Mouse (Mus musculus) kidney, postnatal 0 days (tissue): Measurements from ENCODE around the gene Unk. TPM values are rescaled to one million over a fixed set of nuclear protein-coding genes. Genes with fewer than 3 reads are reported as not detected.

Experiments used
- ATAC-seq: fragments of 200-750 bp; cut with Nextera tagmentation; replicated peaks from 2 replicates; pipeline ENCODE4 v1.8.0; 2017; ENCODE audit warnings: low read depth, moderate number of reproducible peaks, moderate TSS enrichment, moderate library complexity; ENCODE audit not compliant: low FRiP score
- DNase-seq: peaks from one replicate; pipeline ENCODE4 v3.0.0-alpha.2; 2016; ENCODE audit warnings: low spot score
- H3K27ac ChIP-seq: fragments of 300-500 bp; sonication (generic); 2 replicates; pipeline ENCODE4 v1.5.1; 2014; ENCODE audit warnings: mild to moderate bottlenecking
- H3K27me3 ChIP-seq: fragments of 300-500 bp; sonication (generic); 2 replicates; pipeline ENCODE4 v1.6.1; 2014; ENCODE audit warnings: low read length, mixed read lengths; ENCODE audit not compliant: insufficient read depth
- H3K36me3 ChIP-seq: fragments of 300-500 bp; sonication (generic); 2 replicates; pipeline ENCODE4 v1.6.1; 2014; ENCODE audit warnings: low read length, mixed read lengths; ENCODE audit not compliant: insufficient read depth
- H3K4me1 ChIP-seq: fragments of 300-500 bp; sonication (generic); replicated peaks from 2 replicates; pipeline ENCODE4 v1.6.1; 2014; ENCODE audit warnings: antibody characterized with exemption, low read length, mixed read lengths; ENCODE audit not compliant: insufficient read depth
- H3K4me2 ChIP-seq: fragments of 300-500 bp; sonication (generic); 2 replicates; pipeline ENCODE4 v1.6.1; 2014; ENCODE audit warnings: mild to moderate bottlenecking, low read length, moderate library complexity, mixed read lengths
- H3K4me3 ChIP-seq: fragments of 300-500 bp; sonication (generic); replicated peaks from 2 replicates; pipeline ENCODE4 v1.5.1; 2014; ENCODE audit warnings: low read depth, low read length
- H3K9ac ChIP-seq: fragments of 300-500 bp; sonication (generic); 2 replicates; pipeline ENCODE4 v1.6.1; 2014; ENCODE audit warnings: low read depth, low read length
- H3K9me3 ChIP-seq: fragments of 300-500 bp; sonication (generic); replicated peaks from 2 replicates; pipeline ENCODE4 v1.6.1; 2016; ENCODE audit warnings: low read length, inconsistent platforms, mixed read lengths
- CTCF ChIP-seq: IDR thresholded peaks from 2 replicates; pipeline ENCODE4 v1.5.1; 2016; ENCODE audit warnings: antibody characterized with exemption, low read depth, mild to moderate bottlenecking, moderate library complexity
- WGBS: fragments of 180-500 bp; shearing (Covaris S2); extraction: QIAGEN DNeasy Blood & Tissue Kit; methylation state at CpG from one replicate; pipeline ENCODE4 v1.1.7; 2014; 5-methylcytosine and 5-hydroxymethylcytosine counted together
- polyA plus RNA-seq: library from polyadenylated mRNA; unstranded; fragments of >200 nt; fragmentation: Nextera tagmentation; extraction: Ambion mirVana; gene quantifications from 2 replicates; pipeline ENCODE4 v1.2.1, GENCODE M21; 2015

Gene Unk
- polyA plus RNA-seq, 1 experiment from 2014 or later: 21.4 TPM

GRCm38 (mm10) chr11:115997047-115997446 lies 33.1 kb upstream of the Unk start:
- Histone ChIP-seq H3K36me3 (no peaks in the 10 kb centered on the region), H3K9me3 (no peaks in the 10 kb centered on the region), H3K4me3 (no peak overlapping the region), H3K4me1 (no peaks in the 10 kb centered on the region), H3K27ac (no peak overlapping the region), H3K4me2 (no peak overlapping the region), H3K9ac (no peak overlapping the region), H3K27me3 (no peaks in the 10 kb centered on the region; the same call in 1 of the 2 replicates)
- ATAC-seq (no peak), DNase-seq (no peak)
- TF ChIP-seq CTCF: no peak
- 79% methylated on average over 4 of the region's 4 CpGs for WGBS

- no peak for ATAC-seq
- Histone ChIP-seq H3K27ac (no peak overlapping the region), H3K9me3 (no peaks in the 10 kb centered on the region), H3K4me2 (no peak overlapping the region), H3K36me3 (no peaks in the 10 kb centered on the region), H3K4me1 (no peaks in the 10 kb centered on the region), H3K9ac (no peak overlapping the region), H3K27me3 (no peaks in the 10 kb centered on the region; the same call in 1 of the 2 replicates), H3K4me3 (no peak overlapping the region)
- no peak for DNase-seq
- 77% methylated on average over 5 of the region's 5 CpGs for WGBS
- TF ChIP-seq CTCF: no peak
Observed at GRCm38 (mm10) chr11:115997662-115998061, 32.5 kb upstream of the Unk start.

GRCm38 (mm10) chr11:115999027-115999426 lies 31.1 kb upstream of the Unk start:
- no peak for DNase-seq
- WGBS: 53% methylated on average over 7 of the region's 7 CpGs
- Histone ChIP-seq H3K36me3 (no peaks in the 10 kb centered on the region), H3K4me3 (no peak overlapping the region), H3K4me1 (0 out of 2 replicates have a peak, but pooled peaks cover 2% of the 10 kb centered on the region), H3K9ac (no peak overlapping the region), H3K4me2 (no peak overlapping the region), H3K27ac (no peak overlapping the region), H3K9me3 (no peaks in the 10 kb centered on the region), H3K27me3 (no peaks in the 10 kb centered on the region; the same call in 1 of the 2 replicates)
- ATAC-seq: no peak
- no peak for TF ChIP-seq CTCF

DNA sequence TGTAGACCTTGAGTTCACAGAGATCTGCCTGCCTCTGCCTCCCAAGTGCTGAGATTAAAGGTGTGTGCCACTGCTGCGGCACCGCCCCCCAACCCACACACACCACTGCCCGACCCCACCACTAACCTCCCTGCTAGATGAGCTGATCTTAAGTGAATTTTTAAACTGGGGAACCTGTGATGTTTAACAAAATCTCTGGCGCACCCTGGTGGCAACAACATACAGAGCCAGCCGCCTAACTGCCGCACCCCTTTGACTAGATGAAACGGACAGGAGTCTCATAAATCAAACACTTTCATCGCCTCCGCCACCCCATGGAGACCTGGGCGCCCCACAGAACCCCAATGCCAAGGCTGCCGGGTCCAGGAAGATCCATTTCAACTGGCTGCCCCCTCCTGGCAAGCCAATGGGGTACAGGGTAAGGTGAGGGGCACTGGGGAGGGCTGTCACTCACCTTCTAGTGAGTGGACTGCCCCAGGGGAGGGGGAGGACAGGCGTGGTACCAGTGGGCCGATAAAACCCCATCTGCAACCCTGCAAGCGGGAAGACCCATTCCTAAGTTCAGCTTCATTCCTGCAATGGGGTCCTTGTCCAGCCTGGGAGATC lies 30.5 kb upstream of the Unk start:
- H3K4me1 ChIP-seq: 0 out of 2 replicates have a peak, but pooled peaks cover 8% of the 10 kb centered on the region
- DNase-seq: peak; percentile 87
- H3K9me3 ChIP-seq: no peaks in the 10 kb centered on the region
- 13% methylated on average over 14 of the region's 14 CpGs for WGBS
- no peak overlapping the region for H3K9ac ChIP-seq
- no peaks in the 10 kb centered on the region for H3K36me3 ChIP-seq
- peak overlapping the region; percentile 18; the same call in 1 of the 2 replicates for H3K4me2 ChIP-seq
- no peak overlapping the region for H3K27ac ChIP-seq
- peak; percentile 78 for TF ChIP-seq CTCF
- 0 out of 2 replicates have a peak, but pooled peaks have one; percentile 17 for ATAC-seq
- H3K27me3 ChIP-seq: no peaks in the 10 kb centered on the region; the same call in 1 of the 2 replicates
- no peak overlapping the region for H3K4me3 ChIP-seq

DNA sequence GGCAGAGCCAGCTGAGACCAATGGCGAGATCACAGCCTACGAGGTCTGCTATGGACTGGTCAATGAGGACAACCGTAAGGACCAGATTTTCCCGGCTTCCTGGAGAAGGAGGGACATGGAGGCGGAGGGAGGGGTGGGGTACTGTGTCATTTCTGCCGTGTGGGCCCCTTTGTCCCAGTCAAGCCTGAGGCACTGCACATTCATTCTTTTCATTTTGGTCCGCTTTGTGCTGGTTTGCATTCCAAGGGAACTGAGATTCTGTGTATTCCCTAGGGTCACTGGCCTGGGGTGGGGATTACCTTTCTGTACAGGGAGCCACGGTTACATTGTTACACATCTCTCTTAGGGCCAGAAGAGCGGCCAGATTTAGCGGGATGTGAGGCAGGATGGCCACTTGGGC lies 29.5 kb upstream of the Unk start:
- TF ChIP-seq CTCF: no peak
- Histone ChIP-seq H3K36me3 (no peaks in the 10 kb centered on the region), H3K4me1 (peaks cover 13% of the 10 kb centered on the region; the same call in 1 of the 2 replicates), H3K9ac (no peak overlapping the region), H3K27ac (no peak overlapping the region), H3K27me3 (no peaks in the 10 kb centered on the region; the same call in 1 of the 2 replicates), H3K4me3 (no peak overlapping the region), H3K9me3 (no peaks in the 10 kb centered on the region), H3K4me2 (no peak overlapping the region)
- WGBS: 44% methylated on average over 10 of the region's 10 CpGs
- DNase-seq (no peak), ATAC-seq (peak; percentile 8; the same call in 1 of the 2 replicates)

- Histone ChIP-seq H3K4me1 (peaks cover 13% of the 10 kb centered on the region; the same call in 1 of the 2 replicates), H3K36me3 (no peaks in the 10 kb centered on the region), H3K4me3 (no peak overlapping the region), H3K4me2 (no peak overlapping the region), H3K27ac (no peak overlapping the region), H3K9me3 (no peaks in the 10 kb centered on the region), H3K27me3 (no peaks in the 10 kb centered on the region; the same call in 1 of the 2 replicates), H3K9ac (no peak overlapping the region)
- ATAC-seq (no peak), DNase-seq (no peak)
- TF ChIP-seq CTCF: no peak
- WGBS: 63% methylated on average over 6 of the region's 6 CpGs
Observed at GRCm38 (mm10) chr11:116001725-116002124, 28.4 kb upstream of the Unk start.
